Mouse (Mus musculus): Measurements from ENCODE around the gene Fbxo2.

GRCm38 (mm10) chr4:148204873-148205232 lies 44.4 kb downstream of the Fbxo2 start:
- TF ChIP-seq CTCF (IDR thresholded peaks at IDR 0.05; ENCODE audit: borderline replicate concordance, insufficient read depth, low read depth, low read length) (no peak), POLR2A (IDR thresholded peaks at IDR 0.05; ENCODE audit: borderline replicate concordance, insufficient read depth, low read length) (no peak)

Data from cerebellum, adult 2 months (tissue).